Comparison of ENCODE assay signal across 18 mouse cellular contexts in the genomic region with DNA sequence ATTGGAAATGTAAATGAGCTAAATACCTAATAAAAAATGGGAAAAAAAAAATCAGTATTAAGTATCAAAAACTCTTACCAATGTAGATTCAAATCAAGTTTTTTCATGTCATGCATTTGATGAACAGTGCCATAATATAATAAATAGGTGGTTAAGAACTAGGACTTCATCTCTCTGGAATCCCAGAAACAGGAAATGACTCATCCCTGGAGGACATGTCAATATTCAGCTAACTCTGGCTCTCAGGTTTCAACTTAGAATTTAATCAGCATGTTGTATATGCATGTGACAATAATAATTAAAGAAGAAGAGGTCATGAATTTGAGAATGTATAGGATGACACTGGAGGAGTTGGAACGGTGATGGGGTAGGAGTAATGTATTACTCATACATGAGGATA.
"Had no signal": no experiment of that assay in that cellular context is flagged by ENCODE, and none has a peak within 500 bp of the region (broad histone marks: within the 10 kb centered on the region; RNA-seq: fewer than 3 reads in every experiment).

No protein-coding gene starts in this region.

- H3K4me2 ChIP-seq: lung, embryonic 15.5 days; midbrain, embryonic 11.5 days; midbrain, embryonic 13.5 days; midbrain, embryonic 15.5 days; neural tube, embryonic 12.5 days; stomach, embryonic 15.5 days had no signal

- H3K9ac ChIP-seq: liver, postnatal 0 days; lung, embryonic 15.5 days; midbrain, embryonic 13.5 days; midbrain, embryonic 15.5 days; neural tube, embryonic 12.5 days; stomach, embryonic 15.5 days had no signal

- H3K4me3 ChIP-seq: lung, embryonic 15.5 days; megakaryocyte, embryonic 14.5 days; midbrain, embryonic 13.5 days; midbrain, embryonic 15.5 days; neural tube, embryonic 12.5 days; stomach, embryonic 15.5 days had no signal

- H3K4me1 ChIP-seq: lung, embryonic 15.5 days; megakaryocyte, embryonic 14.5 days; midbrain, embryonic 13.5 days; midbrain, embryonic 15.5 days; neural tube, embryonic 12.5 days; stomach, embryonic 15.5 days had no signal

- H3K36me3 ChIP-seq: lung, embryonic 15.5 days; midbrain, embryonic 13.5 days; midbrain, embryonic 15.5 days; neural tube, embryonic 12.5 days; stomach, embryonic 15.5 days had no signal

- H3K27me3 ChIP-seq: lung, embryonic 15.5 days; megakaryocyte, embryonic 14.5 days; midbrain, embryonic 13.5 days; midbrain, embryonic 15.5 days; neural tube, embryonic 12.5 days; stomach, embryonic 15.5 days had no signal

- DNase-seq: liver, postnatal 0 days; lung, adult 2 months; lung, postnatal 14 days; lung, postnatal 36 days; right cerebral cortex, postnatal 14 days; thymus, adult 2 months; thymus, postnatal 25 days; thymus, postnatal 4 days had no signal

- H3K27ac ChIP-seq: lung, embryonic 15.5 days; macrophage; midbrain, embryonic 13.5 days; midbrain, embryonic 15.5 days; neural tube, embryonic 12.5 days; stomach, embryonic 15.5 days; stomach, postnatal 0 days had no signal

- ATAC-seq: liver, postnatal 0 days; lung, postnatal 0 days; midbrain, embryonic 13.5 days; midbrain, embryonic 15.5 days had no signal

- H3K9me3 ChIP-seq: lung, embryonic 15.5 days; megakaryocyte, embryonic 14.5 days; midbrain, embryonic 13.5 days; midbrain, embryonic 15.5 days; neural tube, embryonic 12.5 days; stomach, embryonic 15.5 days had no signal
